Mouse (Mus musculus) A20 (cell line): ENCODE data around the gene Aqp2.
A peak's percentile ranks its signal among the peaks of the same experiment; 100 is the strongest.

ENCODE experiments used
- DNase-seq: peaks from one replicate; pipeline ENCODE4 v3.0.0-alpha.2; 2011; ENCODE audit warnings: low read depth, low spot score

The Aqp2 gene

GRCm38 (mm10) chr15:99590429-99591084 lies 11.7 kb downstream of the Aqp2 start, which contains the start of gene Aqp5:
Gene Aqp5 (plus strand): TSS chr15:99590782.
- no peak for DNase-seq

DNA sequence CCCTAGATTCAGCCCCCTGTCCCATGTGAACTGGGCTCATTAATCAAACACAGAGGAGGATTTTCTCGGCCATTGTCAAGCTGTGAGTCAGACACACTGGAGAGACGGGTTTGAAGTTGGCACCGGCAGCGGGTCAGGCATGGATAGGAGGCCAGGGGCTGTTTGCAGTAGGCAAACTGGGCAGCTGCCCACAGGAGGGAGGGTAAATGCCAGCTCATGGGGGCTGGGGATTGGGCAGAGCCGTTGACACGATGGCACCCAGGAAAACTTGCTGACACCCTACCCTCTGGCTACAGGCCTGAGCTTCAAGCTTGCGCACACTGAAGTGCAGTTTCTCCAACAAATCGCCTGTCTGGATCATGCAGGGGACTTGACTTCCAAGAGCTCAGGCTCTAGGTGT lies 13.3 kb downstream of the Aqp2 start:
- no peak for DNase-seq

DNA sequence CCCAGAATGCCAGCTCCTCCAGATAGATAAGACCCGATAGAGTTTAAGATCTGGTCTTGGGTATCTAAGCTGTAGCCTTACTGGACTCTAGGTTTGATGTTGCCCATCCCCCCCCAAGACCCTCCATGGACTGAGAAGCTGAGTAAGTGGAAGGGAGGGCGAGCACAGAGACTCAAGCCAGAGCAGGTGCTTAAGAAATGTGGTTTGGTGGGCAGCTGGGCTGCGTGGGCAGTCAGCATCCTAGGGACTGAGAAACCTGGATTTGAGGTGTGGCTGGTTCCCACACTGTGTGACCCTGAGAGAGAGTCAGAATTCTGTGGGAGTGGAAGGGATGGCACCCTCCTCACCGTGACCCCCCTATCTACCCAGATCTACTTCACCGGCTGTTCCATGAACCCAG lies 14.0 kb downstream of the Aqp2 start:
- DNase-seq, result no peak

- no peak for DNase-seq
These were observed 16.1 kb downstream of the Aqp2 start for GRCm38 (mm10) chr15:99594951-99595350.

DNA sequence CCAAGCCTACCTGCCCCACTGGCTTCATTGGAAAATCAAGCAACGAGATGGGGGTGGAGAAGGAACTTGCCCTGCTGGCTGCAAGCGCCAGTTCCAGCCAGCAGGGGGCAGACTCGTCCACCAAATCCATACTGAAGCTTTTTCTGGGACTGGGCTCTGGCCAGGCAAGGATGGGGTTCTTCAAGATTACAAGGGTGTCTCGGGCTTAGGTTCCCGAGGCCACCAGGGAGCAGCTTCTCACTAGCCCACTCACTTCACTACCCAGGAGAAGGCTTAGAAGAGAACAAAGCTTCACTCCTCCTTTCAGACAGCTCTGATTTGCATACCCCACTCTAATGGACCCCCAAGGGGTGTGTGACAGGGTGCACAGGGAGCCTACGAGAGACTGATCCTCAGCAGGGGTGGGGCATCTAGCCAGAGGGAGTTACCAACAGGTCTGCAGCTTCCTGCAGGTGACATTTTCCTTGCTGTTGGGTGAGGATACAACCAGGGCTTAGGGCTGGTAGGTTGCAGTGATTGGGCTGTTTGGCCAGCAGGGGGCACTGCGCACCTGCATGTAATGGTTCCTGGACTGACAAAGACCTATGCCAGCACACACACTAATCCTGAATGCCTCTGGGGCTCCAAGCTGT lies 17.3 kb downstream of the Aqp2 start:
- peak; percentile 85 for DNase-seq

GRCm38 (mm10) chr15:99596841-99597240 lies 18.0 kb downstream of the Aqp2 start:
- no peak for DNase-seq

DNA sequence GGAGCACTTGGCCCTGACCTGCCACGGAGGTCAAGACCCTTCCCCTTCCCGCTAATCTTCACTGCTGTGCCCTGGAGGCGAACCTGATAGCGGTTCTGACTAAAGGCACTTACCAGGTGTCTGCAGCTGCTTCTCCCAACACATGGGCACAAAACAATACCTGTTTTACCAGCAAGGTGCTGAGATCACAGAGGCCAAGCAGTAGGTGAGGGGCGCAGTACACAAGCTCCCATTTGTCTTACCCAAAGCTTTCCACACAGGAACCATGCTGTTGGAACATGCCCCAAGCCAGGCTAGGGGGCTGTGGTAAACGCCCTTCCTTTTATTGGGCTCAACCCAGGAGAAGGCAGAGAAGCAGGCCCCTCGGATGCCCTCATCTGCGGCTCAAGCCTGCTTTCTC lies 18.7 kb downstream of the Aqp2 start:
- no peak for DNase-seq

- DNase-seq, result no peak
These were observed 20.6 kb downstream of the Aqp2 start for GRCm38 (mm10) chr15:99599245-99600070.

- DNase-seq, result no peak
These were observed 22.3 kb downstream of the Aqp2 start, which contains the start of gene Aqp6 for GRCm38 (mm10) chr15:99600986-99601822. Gene Aqp6 (plus strand): TSS chr15:99601400.

- no peak for DNase-seq
These were observed 22.9 kb downstream of the Aqp2 start for GRCm38 (mm10) chr15:99601823-99602120.

DNA sequence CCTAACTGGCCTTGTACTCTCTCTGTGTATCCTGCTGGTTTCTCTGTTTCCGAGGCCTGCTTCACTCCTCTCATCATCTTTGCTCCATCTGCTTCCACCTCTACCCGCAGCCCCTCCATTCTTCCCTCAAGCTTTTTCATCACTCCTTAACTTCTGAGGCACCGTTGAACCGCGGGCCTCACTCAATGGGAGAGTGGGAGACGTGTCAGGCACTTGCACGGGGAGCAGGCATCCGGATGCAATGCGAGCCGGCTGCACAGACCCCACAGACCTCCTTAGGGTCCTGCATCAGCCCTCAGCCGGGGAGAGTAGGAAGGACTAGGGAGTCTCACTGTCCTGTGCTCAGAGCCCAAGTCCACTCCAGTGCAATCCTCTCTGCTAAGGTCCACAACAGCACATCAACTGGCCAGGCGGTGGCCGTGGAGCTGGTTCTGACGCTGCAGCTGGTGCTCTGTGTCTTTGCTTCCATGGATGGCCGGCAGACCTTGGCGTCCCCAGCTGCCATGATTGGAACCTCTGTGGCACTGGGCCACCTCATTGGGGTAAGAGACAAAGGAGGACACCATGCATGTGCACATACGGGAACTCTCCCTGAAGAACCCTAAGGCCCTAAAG lies 23.5 kb downstream of the Aqp2 start:
- DNase-seq, result no peak

GRCm38 (mm10) chr15:99603216-99603615 lies 24.4 kb downstream of the Aqp2 start:
- DNase-seq, result no peak

DNA sequence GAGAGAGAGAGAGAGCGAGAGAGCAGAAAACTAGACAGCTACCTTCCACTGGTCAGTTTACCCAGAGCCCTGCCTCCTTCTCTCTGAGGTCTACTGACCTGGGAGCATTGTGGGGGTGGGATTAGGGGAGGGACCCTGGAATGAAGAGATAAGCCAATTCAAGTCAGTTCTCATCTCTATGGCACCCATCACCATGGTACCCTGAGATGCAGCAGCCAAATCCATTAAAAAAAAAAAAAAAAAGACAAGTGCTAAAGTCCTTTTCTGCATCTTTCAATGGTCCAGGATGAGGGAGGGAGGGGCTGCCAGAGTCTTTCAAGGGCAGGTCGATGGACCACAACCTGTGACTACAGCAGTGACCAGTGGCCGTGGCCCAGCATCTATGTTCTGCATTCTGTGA lies 26.7 kb downstream of the Aqp2 start:
- no peak for DNase-seq

GRCm38 (mm10) chr15:99606515-99606914 lies 27.7 kb downstream of the Aqp2 start:
- DNase-seq, result no peak

GRCm38 (mm10) chr15:99607388-99608113 lies 28.7 kb downstream of the Aqp2 start:
- no peak for DNase-seq

DNA sequence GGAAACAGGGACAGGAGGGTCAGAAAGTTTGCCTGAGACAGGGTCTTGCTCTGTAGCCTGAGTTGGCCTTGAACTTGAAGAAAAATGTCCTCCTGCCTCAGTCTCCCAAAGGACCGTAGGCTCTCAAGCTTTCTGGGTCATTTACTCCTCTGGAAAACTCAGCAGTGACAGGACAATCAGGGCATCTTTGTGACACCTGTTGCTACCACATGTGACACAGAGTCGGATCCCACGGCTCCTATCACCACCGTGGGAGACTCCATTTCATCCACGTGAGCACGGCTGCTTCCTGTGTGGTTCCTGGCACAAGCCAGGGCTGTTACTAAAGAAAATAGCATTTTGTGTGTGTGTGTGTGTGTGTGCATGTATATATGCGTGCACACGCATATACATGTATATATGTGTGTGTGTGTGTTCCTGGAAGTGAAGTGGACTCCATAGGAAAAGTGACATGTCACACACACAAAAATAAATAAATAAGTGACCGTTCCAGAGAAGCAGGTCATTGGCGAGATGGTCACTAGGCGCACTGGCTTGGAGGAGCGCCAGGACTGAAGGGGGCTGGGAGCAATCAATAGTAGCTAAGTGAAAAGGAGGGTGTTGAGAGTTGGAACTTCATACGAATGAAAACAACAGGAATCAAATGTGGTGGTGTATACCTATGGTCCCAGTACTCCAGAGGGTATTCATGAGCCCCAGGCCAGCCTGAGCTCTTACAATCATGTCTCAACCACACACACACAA lies 29.7 kb downstream of the Aqp2 start:
- DNase-seq, result no peak

DNA sequence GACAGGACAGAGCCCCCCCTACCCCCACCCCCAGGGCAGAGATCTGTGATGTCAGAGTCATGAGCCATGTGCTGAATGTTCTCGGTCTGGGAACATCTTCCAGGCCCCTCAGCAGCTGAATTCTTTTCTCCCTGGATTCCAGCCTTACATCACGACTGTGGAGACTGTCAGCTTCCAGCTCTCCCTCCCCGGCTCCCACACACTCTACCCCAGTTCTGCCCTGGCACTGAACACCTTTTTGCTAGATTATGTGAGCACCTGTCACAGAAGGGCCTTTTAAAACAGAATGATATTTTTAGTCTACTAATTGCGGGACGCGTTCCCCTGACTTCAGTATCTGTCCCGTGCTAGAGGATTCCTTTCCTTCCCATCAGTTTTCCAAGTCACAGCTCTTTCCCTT lies 32.7 kb downstream of the Aqp2 start:
- DNase-seq, result no peak

DNA sequence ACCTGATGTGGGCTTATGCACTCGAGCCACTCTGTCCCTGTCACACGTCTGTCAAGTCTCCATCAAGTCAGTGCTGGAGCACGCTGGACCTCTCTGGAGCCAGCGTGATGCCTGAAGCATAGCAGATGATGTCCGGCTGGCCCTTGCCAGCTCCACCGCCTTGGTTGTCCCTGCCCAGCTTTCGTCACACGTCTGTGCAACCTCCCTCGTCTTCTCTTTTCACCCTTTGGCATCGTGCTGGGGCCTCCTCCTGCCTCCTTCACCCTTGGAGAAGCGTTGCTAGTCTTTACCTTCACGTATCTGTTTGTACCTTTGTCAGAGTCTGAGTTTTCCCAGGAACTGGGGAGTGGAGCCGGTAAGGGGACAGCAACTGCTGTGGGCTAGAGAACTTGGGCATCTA lies 35.4 kb downstream of the Aqp2 start:
- DNase-seq, result no peak

DNA sequence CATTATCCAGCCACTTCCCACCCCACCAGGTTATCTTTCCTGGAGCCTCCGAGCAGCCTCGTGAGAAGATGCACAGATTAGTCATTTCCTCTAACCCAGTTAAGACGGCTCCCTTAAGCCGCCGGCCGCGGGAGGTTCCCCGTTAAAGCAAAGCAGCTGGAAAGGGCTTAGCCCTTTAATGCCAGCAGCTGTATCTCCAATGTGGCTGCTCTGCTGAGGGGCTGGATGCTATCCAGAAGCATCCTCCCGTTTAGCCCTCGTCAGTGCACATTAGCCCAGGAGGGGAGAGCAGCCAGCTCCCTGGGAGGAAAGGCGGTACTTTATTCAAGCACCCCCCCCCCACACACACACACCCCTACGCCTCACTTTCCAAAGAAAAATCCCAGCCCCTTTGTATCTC lies 35.9 kb downstream of the Aqp2 start:
- no peak for DNase-seq

- DNase-seq, result no peak
These were observed 36.4 kb downstream of the Aqp2 start for GRCm38 (mm10) chr15:99615246-99615645.
